Mouse (Mus musculus) G1E (cell line): ENCODE results near the gene Ldah. TPM values are rescaled to one million over a fixed set of nuclear protein-coding genes. Genes with fewer than 3 reads are reported as not detected.

Experiments
- ATAC-seq: 2 replicates; pipeline ENCODE4 v1.8.0; 2016; ENCODE audit warnings: mild to moderate bottlenecking; ENCODE audit not compliant: insufficient number of reproducible peaks, poor library complexity, low FRiP score, severe bottlenecking; ENCODE audit errors: extremely low read depth
- DNase-seq: peaks from one replicate; pipeline ENCODE4 v3.0.0; 2012; ENCODE audit warnings: low spot score
- H3K27me3 ChIP-seq: 2 replicates; pipeline ENCODE4 v1.6.1; 2012; ENCODE audit warnings: mild to moderate bottlenecking, low read length, inconsistent platforms; ENCODE audit not compliant: insufficient read depth
- H3K36me3 ChIP-seq: replicated peaks from 2 replicates; pipeline ENCODE3; 2012; ENCODE audit warnings: mild to moderate bottlenecking, inconsistent platforms
- H3K4me1 ChIP-seq: 2 replicates; pipeline ENCODE4 v1.6.1; 2012; ENCODE audit warnings: low read depth, low read length, inconsistent platforms, mixed read lengths; ENCODE audit not compliant: insufficient read depth
- H3K4me3 ChIP-seq: 2 replicates; pipeline ENCODE4 v1.5.1; 2012; ENCODE audit warnings: low read depth, mild to moderate bottlenecking, inconsistent platforms, low read length, moderate library complexity, mixed read lengths
- H3K9me3 ChIP-seq: replicated peaks from 2 replicates; pipeline ENCODE4 v1.6.1; 2012; ENCODE audit warnings: inconsistent platforms
- CTCF ChIP-seq: IDR thresholded peaks from 2 replicates; pipeline ENCODE4 v1.5.1; 2012; ENCODE audit warnings: low read depth, low read length, inconsistent platforms, mixed read lengths
- GATA1 ChIP-seq: IDR thresholded peaks from 2 replicates; pipeline ENCODE4 v1.6.1; 2012; ENCODE audit warnings: borderline replicate concordance, low read length, inconsistent platforms, mixed read lengths
- GATA2 ChIP-seq: IDR thresholded peaks from 2 replicates; pipeline ENCODE4 v1.6.1; 2012; ENCODE audit warnings: low read depth, low read length, inconsistent platforms, borderline replicate concordance
- POLR2AphosphoS5 ChIP-seq: IDR thresholded peaks from 2 replicates; pipeline ENCODE4 v1.6.1; 2012; ENCODE audit warnings: low read depth, low read length, inconsistent platforms; ENCODE audit not compliant: insufficient replicate concordance
- TAL1 ChIP-seq: conservative IDR thresholded peaks from 2 replicates; pipeline ENCODE4 v1.6.1; 2012; ENCODE audit warnings: low read depth, low read length, inconsistent platforms, mixed read lengths
- polyA plus RNA-seq: library from polyadenylated mRNA; stranded (reverse); fragments of >175 nt; gene quantifications from 2 replicates; pipeline ENCODE4 v1.2.3, GENCODE M21; 2012
- total RNA-seq, 2 experiments: library from RNA; stranded (forward) in 1 of 2; stranded (reverse) in 1 of 2; fragments of 200-1000 nt in 1 of 2; fragments of >200 nt in 1 of 2; fragmentation: Nextera tagmentation in 1 of 2; gene quantifications; 2 replicates each; pipeline ENCODE4 v1.2.3; 2014 to 2017

The Ldah gene
- total and polyA plus RNA-seq, 3 experiments, result 0.38 TPM; not detected in 2

DNA sequence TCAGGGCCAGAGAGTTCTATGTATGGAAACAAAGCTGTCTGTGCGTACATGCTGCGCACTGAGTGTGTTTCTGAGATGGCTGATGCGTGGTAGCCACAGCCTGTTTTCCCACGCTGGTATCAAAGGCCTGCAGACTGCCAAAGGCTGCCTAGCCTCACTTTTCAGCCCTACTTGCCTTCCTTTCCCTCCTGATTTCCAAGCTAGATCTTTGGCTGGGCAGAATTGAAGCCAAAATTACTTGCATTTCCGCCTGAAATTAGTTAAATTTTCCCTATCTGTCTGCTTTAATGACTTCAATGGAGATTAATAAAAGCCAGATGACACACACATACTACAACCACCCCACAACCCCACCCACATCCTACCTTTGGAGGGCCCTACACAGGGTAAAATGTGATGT is 92.6 kb downstream of the Ldah start:
- Histone ChIP-seq H3K9me3 (peaks cover 32% of the 10 kb centered on the region), H3K4me1 (no peaks in the 10 kb centered on the region), H3K36me3 (no peaks in the 10 kb centered on the region), H3K4me3 (no peak overlapping the region), H3K27me3 (peaks cover 10% of the 10 kb centered on the region)
- TF ChIP-seq POLR2AphosphoS5 (no peak), GATA1 (no peak), TAL1 (no peak), CTCF (no peak), GATA2 (no peak)
- DNase-seq, result no peak
- ATAC-seq, result no peak

DNA sequence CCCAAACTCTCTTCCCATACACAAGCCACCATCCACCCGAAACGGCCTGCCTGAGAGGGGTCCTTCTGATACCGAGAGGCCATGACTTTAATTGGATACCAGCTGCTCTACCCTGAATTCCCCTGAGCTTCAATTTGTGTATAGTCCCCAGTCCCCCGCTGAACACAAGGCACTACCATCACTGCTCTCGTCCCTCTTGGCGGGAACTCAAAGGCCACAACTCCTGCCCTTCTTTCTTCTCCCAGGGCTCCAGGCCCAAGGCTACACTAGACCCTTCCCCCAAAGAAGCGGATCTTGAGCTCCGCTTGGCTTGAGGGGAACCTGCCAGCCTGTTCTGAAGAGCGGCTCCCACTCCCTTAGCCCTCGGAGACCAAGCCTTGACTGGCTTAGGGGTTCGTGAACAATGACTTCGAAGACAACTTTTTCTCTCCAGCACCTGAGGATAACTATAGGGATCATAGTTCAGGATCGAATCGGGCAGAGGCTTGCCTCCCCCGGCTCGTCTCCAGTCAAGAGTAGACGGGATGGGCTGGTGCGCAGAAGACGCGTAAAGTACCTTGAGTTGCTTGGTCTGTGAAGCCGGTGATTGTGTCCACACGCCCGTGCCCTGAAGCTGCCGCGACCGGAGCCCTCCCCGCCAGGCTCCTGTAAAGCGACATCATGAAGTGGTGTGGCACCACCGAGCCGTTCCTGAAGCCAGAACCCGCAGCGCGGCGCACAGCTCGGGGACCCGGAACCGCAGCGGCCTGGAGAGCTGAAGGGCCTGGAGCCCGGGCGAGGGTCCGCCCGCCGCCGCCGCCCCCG is 93.3 kb downstream of the Ldah start:
- DNase-seq (no peak), ATAC-seq (no peak)
- Histone ChIP-seq H3K4me1 (no peaks in the 10 kb centered on the region), H3K27me3 (peaks cover 10% of the 10 kb centered on the region), H3K36me3 (no peaks in the 10 kb centered on the region), H3K4me3 (no peak overlapping the region), H3K9me3 (peaks cover 32% of the 10 kb centered on the region)
- TF ChIP-seq TAL1 (no peak), GATA2 (no peak), POLR2AphosphoS5 (no peak), CTCF (no peak), GATA1 (no peak)

DNA sequence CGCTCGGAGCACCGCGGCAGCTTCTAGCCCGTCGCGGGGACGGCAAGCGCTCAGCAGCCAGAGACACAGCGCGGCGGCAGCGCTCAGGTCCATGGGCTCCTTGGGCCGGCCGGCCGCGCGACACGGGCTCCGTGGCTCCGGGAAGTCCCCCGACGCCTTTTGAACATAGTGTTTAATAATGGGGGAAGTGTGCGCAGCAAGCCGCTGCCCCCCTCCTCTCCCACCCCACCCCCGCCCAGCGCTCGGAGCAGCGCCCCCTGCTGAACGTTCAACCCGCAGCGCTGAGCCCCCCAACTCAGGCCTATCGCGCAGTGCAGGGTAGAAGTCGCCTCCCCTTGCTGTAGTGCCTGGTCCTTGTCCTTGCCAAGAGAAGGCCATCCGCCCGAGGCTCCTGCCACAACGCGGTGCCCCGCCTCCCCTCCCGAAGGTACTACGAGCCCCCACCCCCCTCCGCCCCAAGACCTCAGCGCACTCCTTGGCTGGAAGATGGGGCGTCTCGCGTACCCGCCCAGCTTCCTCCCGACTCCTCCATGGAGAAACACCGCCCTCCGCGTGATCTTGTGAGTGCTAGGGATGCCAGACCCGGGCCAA is 94.0 kb downstream of the Ldah start, which contains the start of gene Gdf7:
Gene Gdf7, minus strand, starts transcription at position 114 of the 591 bp plus-strand sequence.
- ATAC-seq, result no peak
- peaks cover 10% of the 10 kb centered on the region for H3K27me3 ChIP-seq
- peaks cover 3% of the 10 kb centered on the region; the same call in 1 of the 2 replicates for H3K4me1 ChIP-seq
- no peak within 1 kb of the TSS for H3K4me3 ChIP-seq
- no peak for TF ChIP-seq CTCF
- TF ChIP-seq GATA1, result no peak
- no peak for TF ChIP-seq GATA2
- TF ChIP-seq POLR2AphosphoS5, result no peak
- no peak for TF ChIP-seq TAL1
- DNase-seq, result no peak
- no peaks in the 10 kb centered on the region for H3K36me3 ChIP-seq
- H3K9me3 ChIP-seq, result peaks cover 32% of the 10 kb centered on the region

DNA sequence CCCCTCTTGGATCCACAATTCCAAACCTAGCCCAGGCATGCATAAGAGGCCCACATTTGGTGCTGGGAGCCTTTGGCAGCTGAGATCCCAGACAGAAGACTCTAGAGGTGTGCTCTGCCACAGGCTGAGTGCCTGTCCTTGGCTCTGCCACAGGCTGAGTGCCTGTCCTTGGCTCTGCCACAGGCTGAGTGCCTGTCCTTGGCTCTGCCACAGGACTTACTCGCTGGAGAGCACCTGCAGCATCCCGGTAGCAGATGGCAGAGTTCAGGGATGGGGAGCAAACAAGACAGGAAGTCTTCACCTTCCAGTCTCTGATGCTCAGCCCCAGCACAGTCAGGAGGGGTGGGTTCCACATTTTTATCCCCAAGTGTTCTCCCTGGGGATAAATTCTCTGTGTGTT is 97.4 kb downstream of the Ldah start:
- ATAC-seq (no peak), DNase-seq (no peak)
- TF ChIP-seq TAL1 (no peak), GATA1 (no peak), GATA2 (no peak), POLR2AphosphoS5 (no peak), CTCF (no peak)
- H3K36me3 ChIP-seq, result no peaks in the 10 kb centered on the region
- H3K4me1 ChIP-seq, result peaks cover 3% of the 10 kb centered on the region; the same call in 1 of the 2 replicates
- no peak overlapping the region for H3K4me3 ChIP-seq
- peaks cover 14% of the 10 kb centered on the region; the same call in 1 of the 2 replicates for H3K9me3 ChIP-seq
- peaks cover 8% of the 10 kb centered on the region for H3K27me3 ChIP-seq

DNA sequence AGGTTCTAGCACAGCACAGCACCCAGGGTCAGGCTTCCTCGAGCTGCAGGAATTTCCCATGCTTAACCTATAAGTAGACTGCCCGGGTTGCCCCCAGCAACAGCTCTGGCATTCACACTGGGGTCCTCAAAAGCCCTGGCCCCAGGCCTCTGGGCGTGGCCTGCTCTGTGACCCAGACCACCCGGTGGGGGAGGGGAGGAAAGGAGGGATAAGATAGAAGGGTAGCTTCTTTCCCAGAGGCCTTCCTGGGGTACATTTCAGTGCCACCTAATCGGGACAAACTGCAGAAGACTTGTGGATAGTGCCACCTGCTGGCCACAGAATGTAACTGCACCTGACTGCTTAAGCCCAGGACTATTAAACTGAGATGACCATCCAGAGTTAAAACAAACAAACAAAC is 98.5 kb downstream of the Ldah start:
- ATAC-seq (no peak; the same call in 1 of the 2 replicates), DNase-seq (peak; percentile 42)
- Histone ChIP-seq H3K27me3 (peaks cover 12% of the 10 kb centered on the region), H3K9me3 (peaks cover 8% of the 10 kb centered on the region; the same call in 1 of the 2 replicates), H3K36me3 (no peaks in the 10 kb centered on the region), H3K4me3 (no peak overlapping the region), H3K4me1 (peaks cover 3% of the 10 kb centered on the region; the same call in 1 of the 2 replicates)
- TF ChIP-seq GATA1 (no peak), CTCF (peak; percentile 77)

DNA sequence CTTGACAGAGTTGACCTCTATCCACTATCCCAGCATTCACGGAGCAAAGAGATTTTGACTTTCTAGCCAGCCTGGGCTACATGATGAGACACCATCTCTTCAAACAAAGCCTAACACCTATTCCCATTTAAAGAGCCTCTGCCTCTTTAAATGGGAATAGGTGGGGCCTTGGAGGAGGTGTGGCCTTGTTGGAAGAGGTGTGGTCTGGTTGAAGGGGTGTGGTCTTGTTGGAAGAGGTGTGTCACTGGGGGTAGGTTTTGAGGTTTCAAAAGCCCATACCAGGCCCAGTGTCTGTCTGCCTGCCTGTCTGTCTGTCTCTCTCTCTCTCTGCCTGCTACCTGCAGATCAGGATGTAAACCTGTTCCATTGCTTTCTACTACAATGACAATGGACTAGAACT is 99.0 kb downstream of the Ldah start:
- peaks cover 3% of the 10 kb centered on the region; the same call in 1 of the 2 replicates for H3K4me1 ChIP-seq
- peaks cover 5% of the 10 kb centered on the region; the same call in 1 of the 2 replicates for H3K9me3 ChIP-seq
- no peak for DNase-seq
- TF ChIP-seq GATA2, result no peak
- TF ChIP-seq TAL1, result no peak
- TF ChIP-seq POLR2AphosphoS5, result no peak
- no peak for TF ChIP-seq CTCF
- no peak for TF ChIP-seq GATA1
- no peak overlapping the region for H3K4me3 ChIP-seq
- peaks cover 11% of the 10 kb centered on the region for H3K27me3 ChIP-seq
- no peaks in the 10 kb centered on the region for H3K36me3 ChIP-seq
- no peak; the same call in 1 of the 2 replicates for ATAC-seq
